Mouse (Mus musculus): ENCODE data around the gene Ntsr2. TPM values are rescaled to one million over a fixed set of nuclear protein-coding genes. Genes with fewer than 3 reads are reported as not detected.

Ntsr2 gene
- polyA plus RNA-seq, 1 experiment from 2014 or later, result 0.13 TPM

DNA sequence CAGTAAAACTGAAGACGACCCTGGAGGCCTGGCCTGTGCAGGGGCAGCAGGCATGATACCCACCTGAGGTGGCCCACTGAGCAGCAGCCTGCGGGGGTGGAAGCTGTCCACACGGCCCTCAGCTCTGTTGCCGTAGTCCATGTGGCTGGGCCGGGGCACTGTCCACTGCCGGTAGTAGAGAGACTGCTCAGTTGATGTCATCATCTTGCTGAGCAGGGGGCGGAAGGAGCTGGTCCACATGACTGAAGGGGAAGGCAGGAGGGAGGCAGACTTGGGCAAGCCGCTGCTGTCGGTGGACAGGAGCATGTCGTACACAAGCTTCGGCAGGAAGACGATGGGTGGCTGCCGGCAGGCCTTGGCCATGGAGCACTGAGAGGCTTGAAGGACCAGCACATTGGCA lies 43.0 kb downstream of the Ntsr2 start:
- WGBS, result 81% methylated on average over 13 of the region's 13 CpGs
- H3K9me3 ChIP-seq (replicated peaks), result no peaks in the 10 kb centered on the region
- no peaks in the 10 kb centered on the region for H3K4me1 ChIP-seq (replicated peaks)

DNA sequence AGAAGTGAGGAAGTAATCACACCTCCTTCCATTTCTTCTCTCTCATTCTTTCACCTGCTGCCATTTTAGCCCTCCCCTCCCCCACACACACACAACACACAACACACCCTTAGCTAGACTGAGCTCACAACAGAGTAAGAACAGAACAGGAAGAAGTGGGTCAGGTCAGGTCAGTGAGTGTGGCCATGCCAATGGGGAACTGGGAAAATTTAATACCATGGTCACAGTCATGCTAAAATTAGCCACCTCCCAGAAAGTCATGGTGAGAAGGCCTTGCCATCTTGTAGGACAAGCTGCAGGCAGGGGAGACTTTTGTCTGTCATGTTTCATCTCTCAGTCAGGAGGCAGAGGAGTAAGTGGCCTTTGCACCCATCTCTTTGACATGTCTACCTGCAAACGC lies 45.5 kb downstream of the Ntsr2 start:
- ATAC-seq (replicated peaks; ENCODE audit: insufficient number of reproducible peaks, insufficient read depth, low FRiP score, low read depth), result no peak
- no peak overlapping the region for H3K4me2 ChIP-seq
- no peaks in the 10 kb centered on the region for H3K36me3 ChIP-seq
- H3K9ac ChIP-seq, result no peak overlapping the region
- 86% methylated on average over 1 of the region's 1 CpGs for whole genome bisulfite sequencing
- H3K9me3 ChIP-seq (replicated peaks), result no peaks in the 10 kb centered on the region
- no peaks in the 10 kb centered on the region for H3K4me1 ChIP-seq (replicated peaks)
- no peak overlapping the region for H3K4me3 ChIP-seq
- no peaks in the 10 kb centered on the region for H3K27me3 ChIP-seq
- H3K27ac ChIP-seq, result no peak overlapping the region

More for the DNA sequence above, 43.0 kb downstream of the Ntsr2 start:
- no peak overlapping the region for H3K4me2 ChIP-seq
- H3K4me3 ChIP-seq, result no peak overlapping the region
- no peaks in the 10 kb centered on the region for H3K36me3 ChIP-seq
- ATAC-seq (replicated peaks; ENCODE audit: insufficient number of reproducible peaks, insufficient read depth, low FRiP score, low read depth), result no peak
- no peak overlapping the region for H3K9ac ChIP-seq
- H3K27ac ChIP-seq, result no peak overlapping the region
- no peaks in the 10 kb centered on the region for H3K27me3 ChIP-seq

Other genes with a start within 250 kb of the Ntsr2 start
- gene Lpin1, start 42.4 kb upstream of the Ntsr2 start, polyA plus RNA-seq (2015; fragmentation: Nextera tagmentation; extraction: Ambion mirVana), result 6.8 TPM in 2 replicates
- gene Greb1, start 147.5 kb downstream of the Ntsr2 start, polyA plus RNA-seq (2015; fragmentation: Nextera tagmentation; extraction: Ambion mirVana), result 0.24 and 0.72 TPM in 2 replicates
- gene E2f6, start 157.6 kb downstream of the Ntsr2 start, polyA plus RNA-seq (2015; fragmentation: Nextera tagmentation; extraction: Ambion mirVana), result 40.5 and 43.8 TPM in 2 replicates
- gene Rock2, start 241.5 kb downstream of the Ntsr2 start, polyA plus RNA-seq (2015; fragmentation: Nextera tagmentation; extraction: Ambion mirVana), result 21.0 and 22.4 TPM in 2 replicates